Mouse (Mus musculus): ENCODE measurements around the gene Foxd4.

DNA sequence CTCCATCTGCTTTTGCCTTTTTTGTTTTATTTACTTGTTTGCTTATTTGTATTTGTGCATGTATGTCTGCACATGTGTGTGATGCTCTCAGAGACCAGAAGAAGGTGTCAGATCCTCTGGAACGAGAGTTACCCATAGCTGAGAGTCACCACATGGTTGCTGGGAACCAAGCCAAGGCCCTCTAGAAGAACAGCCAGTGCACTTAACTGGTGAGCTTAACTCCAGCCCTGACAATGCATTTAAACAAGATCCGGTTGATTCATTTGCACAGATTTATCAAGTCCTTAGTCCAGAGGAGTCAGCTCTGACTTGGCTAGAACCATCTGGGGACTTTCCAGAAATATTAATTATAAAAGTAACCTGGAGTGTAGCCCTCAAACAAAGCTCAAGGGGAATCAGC lies 27.1 kb downstream of the Foxd4 start:
- TF ChIP-seq SMC3 (IDR thresholded peaks at IDR 0.05; ENCODE audit: low read depth, low read length) (no peak), POLR2A (IDR thresholded peaks at IDR 0.05; ENCODE audit: low read depth, low read length) (no peak), CTCF (conservative IDR thresholded peaks at IDR 0.05 in 1 of 2, IDR thresholded peaks at IDR 0.05 in 1 of 2; ENCODE audit: low read depth in 2 of 2, low read length in 2 of 2) (no peak), TBP (conservative IDR thresholded peaks at IDR 0.05; ENCODE audit: low read depth, low read length) (no peak), TCF12 (IDR thresholded peaks at IDR 0.05; ENCODE audit: low read depth, low read length) (no peak), ZNF384 (IDR thresholded peaks at IDR 0.05; ENCODE audit: low read depth, low read length) (no peak), EP300 (IDR thresholded peaks at IDR 0.05; ENCODE audit: low read length) (no peak)
